Mouse (Mus musculus) hindbrain, embryonic 10.5 days (tissue): Measurements from ENCODE around the gene Rtbdn. TPM values are rescaled to one million over a fixed set of nuclear protein-coding genes. Genes with fewer than 3 reads are reported as not detected.

Experiments used
- DNase-seq: peaks from one replicate; pipeline ENCODE4 v3.0.0-alpha.2; 2017; ENCODE audit warnings: low spot score
- H3K27ac ChIP-seq: fragments of 300-500 bp; sonication (generic); 2 replicates; pipeline ENCODE4 v1.5.1; 2016; ENCODE audit warnings: mild to moderate bottlenecking, moderate library complexity
- H3K27me3 ChIP-seq: fragments of 300-500 bp; sonication (generic); 2 replicates; pipeline ENCODE4 v1.6.1; 2016; ENCODE audit warnings: mild to moderate bottlenecking; ENCODE audit not compliant: poor library complexity, insufficient read depth, severe bottlenecking
- H3K36me3 ChIP-seq: fragments of 300-500 bp; sonication (generic); 2 replicates; pipeline ENCODE4 v1.6.1; 2016; ENCODE audit warnings: mild to moderate bottlenecking, moderate library complexity
- H3K4me1 ChIP-seq: fragments of 300-500 bp; sonication (generic); replicated peaks from 2 replicates; pipeline ENCODE4 v1.6.1; 2016; ENCODE audit warnings: mild to moderate bottlenecking
- H3K4me3 ChIP-seq: fragments of 300-500 bp; sonication (generic); 2 replicates; pipeline ENCODE4 v1.5.1; 2016; ENCODE audit warnings: mild to moderate bottlenecking, moderate library complexity
- H3K9me3 ChIP-seq: fragments of 300-500 bp; sonication (generic); 2 replicates; pipeline ENCODE4 v1.6.1; 2016; ENCODE audit warnings: mild to moderate bottlenecking, moderate library complexity
- WGBS: fragments of 180-500 bp; shearing (Covaris S2); methylation state at CpG from one replicate; pipeline ENCODE4 v1.1.7; 2016; 5-methylcytosine and 5-hydroxymethylcytosine counted together
- polyA plus RNA-seq: library from polyadenylated mRNA; unstranded; fragments of >200 nt; fragmentation: Nextera tagmentation; extraction: Ambion mirVana; gene quantifications from 2 replicates; pipeline ENCODE4 v1.2.1, GENCODE M21; 2016

Rtbdn gene
- polyA plus RNA-seq, 1 experiment from 2014 or later: 0.55 TPM

GRCm38 (mm10) chr8:84987903-84988302 lies 41.1 kb downstream of the Rtbdn start:
- H3K4me1 ChIP-seq: peaks cover 49% of the 10 kb centered on the region
- no peak overlapping the region for H3K27ac ChIP-seq
- H3K4me3 ChIP-seq: no peak overlapping the region
- no peak for DNase-seq
- no peaks in the 10 kb centered on the region for H3K36me3 ChIP-seq
- WGBS: 68% methylated on average over 2 of the region's 2 CpGs
- no peaks in the 10 kb centered on the region for H3K9me3 ChIP-seq
- peaks cover 60% of the 10 kb centered on the region for H3K27me3 ChIP-seq

- H3K27ac ChIP-seq: peak overlapping the region; percentile 24; the same call in 1 of the 2 replicates
- H3K27me3 ChIP-seq: peaks cover 61% of the 10 kb centered on the region
Measured at GRCm38 (mm10) chr8:84989311-84989731, 42.5 kb downstream of the Rtbdn start.

GRCm38 (mm10) chr8:84989810-84990209 lies 43.0 kb downstream of the Rtbdn start:
- WGBS: 0% methylated on average over 15 of the region's 15 CpGs
- peaks cover 61% of the 10 kb centered on the region for H3K27me3 ChIP-seq

More at GRCm38 (mm10) chr8:84989311-84989731, 42.5 kb downstream of the Rtbdn start:
- no peaks in the 10 kb centered on the region for H3K9me3 ChIP-seq
- 13% methylated on average over 15 of the region's 15 CpGs for WGBS
- peaks cover 46% of the 10 kb centered on the region for H3K4me1 ChIP-seq
- H3K36me3 ChIP-seq: no peaks in the 10 kb centered on the region
- DNase-seq: no peak
- peak overlapping the region; percentile 66 for H3K4me3 ChIP-seq

GRCm38 (mm10) chr8:84990349-84990748 lies 43.6 kb downstream of the Rtbdn start, which contains the start of gene Hook2:
Gene Hook2 (plus strand): TSS chr8:84990603.
- no peaks in the 10 kb centered on the region for H3K9me3 ChIP-seq
- DNase-seq: peak; percentile 98
- peak within 1 kb of the TSS; percentile 66 for H3K4me3 ChIP-seq
- H3K36me3 ChIP-seq: no peaks in the 10 kb centered on the region
- peaks cover 61% of the 10 kb centered on the region for H3K27me3 ChIP-seq
- peaks cover 37% of the 10 kb centered on the region for H3K4me1 ChIP-seq
- H3K27ac ChIP-seq: peak within 1 kb of the TSS; percentile 89
- under 1% methylated on average over 28 of the region's 28 CpGs for whole genome bisulfite sequencing

More at GRCm38 (mm10) chr8:84989810-84990209, 43.0 kb downstream of the Rtbdn start:
- peaks cover 41% of the 10 kb centered on the region for H3K4me1 ChIP-seq
- DNase-seq: peak; percentile 90
- H3K9me3 ChIP-seq: no peaks in the 10 kb centered on the region
- H3K4me3 ChIP-seq: peak overlapping the region; percentile 66
- H3K36me3 ChIP-seq: no peaks in the 10 kb centered on the region
- peak overlapping the region; percentile 89 for H3K27ac ChIP-seq

DNA sequence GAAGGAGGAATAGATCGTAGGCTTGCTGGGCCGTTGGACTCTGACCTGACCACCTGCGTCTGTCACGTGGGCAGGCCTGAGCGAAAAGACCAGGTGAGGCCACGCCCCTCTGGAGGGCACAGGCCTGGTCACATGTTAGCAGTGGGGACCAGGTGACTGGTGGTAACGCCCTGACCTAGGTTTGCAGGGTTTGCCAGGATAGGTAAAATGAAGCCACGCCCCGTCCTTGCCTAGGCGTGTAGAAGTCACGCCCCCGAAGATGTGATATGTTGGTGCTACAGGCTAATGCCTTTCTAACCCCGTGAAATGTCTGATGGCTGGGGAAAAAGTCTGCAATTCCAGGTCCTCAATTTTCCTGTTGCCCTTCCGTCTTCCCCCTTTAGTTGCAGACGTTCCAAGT lies 44.0 kb downstream of the Rtbdn start:
- Histone ChIP-seq H3K9me3 (no peaks in the 10 kb centered on the region), H3K4me1 (peaks cover 37% of the 10 kb centered on the region), H3K4me3 (peak overlapping the region; percentile 66), H3K27me3 (peaks cover 62% of the 10 kb centered on the region), H3K36me3 (no peaks in the 10 kb centered on the region), H3K27ac (peak overlapping the region; percentile 89)
- no peak for DNase-seq
- whole genome bisulfite sequencing: 1% methylated on average over 15 of the region's 15 CpGs

DNA sequence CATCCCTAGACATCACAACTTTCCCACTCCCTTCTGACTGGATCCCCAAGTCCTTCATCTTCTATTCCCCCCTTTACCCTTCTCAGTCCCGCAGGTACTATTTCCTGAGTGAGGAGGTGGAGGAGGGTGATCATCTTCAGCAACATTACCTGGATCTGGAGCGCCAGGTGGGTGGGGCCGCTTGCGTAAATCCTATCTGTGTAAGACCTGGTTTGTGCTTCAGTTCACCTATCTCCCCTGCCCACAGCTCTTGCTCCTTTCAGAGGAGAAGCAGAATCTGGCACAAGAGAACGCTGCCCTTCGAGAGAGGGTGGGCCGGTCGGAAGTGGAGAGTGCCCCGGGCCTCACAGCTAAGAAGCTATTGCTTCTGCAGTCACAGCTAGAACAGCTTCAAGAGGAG lies 47.6 kb downstream of the Rtbdn start:
- no peak overlapping the region for H3K27ac ChIP-seq
- 90% methylated on average over 9 of the region's 9 CpGs for WGBS
- no peak for DNase-seq
- H3K9me3 ChIP-seq: no peaks in the 10 kb centered on the region
- peaks cover 37% of the 10 kb centered on the region for H3K4me1 ChIP-seq
- H3K27me3 ChIP-seq: peaks cover 48% of the 10 kb centered on the region
- H3K36me3 ChIP-seq: no peaks in the 10 kb centered on the region
- H3K4me3 ChIP-seq: no peak overlapping the region

- WGBS: 32% methylated on average over 25 of the region's 25 CpGs
- Histone ChIP-seq H3K27me3 (peaks cover 47% of the 10 kb centered on the region), H3K4me1 (peaks cover 26% of the 10 kb centered on the region), H3K36me3 (no peaks in the 10 kb centered on the region), H3K9me3 (no peaks in the 10 kb centered on the region), H3K4me3 (peak overlapping the region; percentile 7; the same call in 1 of the 2 replicates), H3K27ac (no peak overlapping the region)
- peak; percentile 24 for DNase-seq
Measured at GRCm38 (mm10) chr8:84995680-84996079, 48.9 kb downstream of the Rtbdn start.

DNA sequence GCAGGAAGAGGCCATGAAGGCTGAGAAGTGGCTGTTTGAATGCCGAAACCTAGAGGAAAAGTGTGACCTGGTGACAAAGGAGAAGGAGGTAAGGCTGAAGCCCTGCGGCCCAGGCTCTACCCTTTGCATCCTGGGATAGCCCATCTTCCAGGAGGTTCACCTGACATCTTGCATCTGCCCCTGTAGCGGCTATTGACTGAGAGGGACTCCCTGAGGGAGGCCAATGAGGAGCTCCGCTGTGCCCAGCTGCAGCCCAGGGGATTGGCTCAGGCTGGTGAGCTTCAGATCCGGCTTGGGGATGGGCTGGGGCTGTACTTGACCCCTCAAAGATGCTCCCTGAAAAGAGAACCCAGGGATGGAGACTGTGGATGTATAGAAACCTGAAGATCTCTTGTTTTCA lies 50.2 kb downstream of the Rtbdn start:
- Histone ChIP-seq H3K9me3 (no peaks in the 10 kb centered on the region), H3K27me3 (peaks cover 47% of the 10 kb centered on the region), H3K27ac (no peak overlapping the region), H3K4me1 (peaks cover 19% of the 10 kb centered on the region), H3K36me3 (no peaks in the 10 kb centered on the region), H3K4me3 (no peak overlapping the region)
- WGBS: 76% methylated on average over 5 of the region's 5 CpGs
- no peak for DNase-seq

GRCm38 (mm10) chr8:84997649-84998295 lies 51.0 kb downstream of the Rtbdn start:
- H3K36me3 ChIP-seq: no peaks in the 10 kb centered on the region
- WGBS: 4% methylated on average over 19 of the region's 19 CpGs
- DNase-seq: peak; percentile 89
- peaks cover 19% of the 10 kb centered on the region for H3K4me1 ChIP-seq
- H3K27me3 ChIP-seq: peaks cover 47% of the 10 kb centered on the region
- H3K4me3 ChIP-seq: peak overlapping the region; percentile 36
- peak overlapping the region; percentile 72 for H3K27ac ChIP-seq
- H3K9me3 ChIP-seq: no peaks in the 10 kb centered on the region

Other genes starting within 250 kb of the Rtbdn start
- 5.6 and 6.5 TPM in 2 replicates for gene Lyl1, start 245.5 kb upstream of the Rtbdn start, polyA plus RNA-seq
- gene G430095P16Rik, start 224.0 kb upstream of the Rtbdn start, polyA plus RNA-seq: 0.54 and 1.9 TPM in 2 replicates
- 0.07 and 0.29 TPM in 2 replicates for gene Nfix, start 146.6 kb upstream of the Rtbdn start, polyA plus RNA-seq
- 3.8 and 5.5 TPM in 2 replicates for gene Dand5, start 124.2 kb upstream of the Rtbdn start, polyA plus RNA-seq
- 43.7 and 45.8 TPM in 2 replicates for gene Gadd45gip1, start 115.5 kb upstream of the Rtbdn start, polyA plus RNA-seq
- gene Rad23a, start 106.3 kb upstream of the Rtbdn start, polyA plus RNA-seq: 115 TPM in 2 replicates
- gene Calr, start 100.1 kb upstream of the Rtbdn start, polyA plus RNA-seq: 783 and 812 TPM in 2 replicates
- gene Farsa, start 90.0 kb upstream of the Rtbdn start, polyA plus RNA-seq: 129 and 134 TPM in 2 replicates
- gene Syce2, start 74.9 kb upstream of the Rtbdn start, polyA plus RNA-seq: 61.5 and 67.1 TPM in 2 replicates
- gene Gcdh, start 53.1 kb upstream of the Rtbdn start, polyA plus RNA-seq: 35.5 and 43.4 TPM in 2 replicates
- gene Klf1, start 45.1 kb upstream of the Rtbdn start, polyA plus RNA-seq: 18.2 and 21.5 TPM in 2 replicates
- 5.8 and 6.6 TPM in 2 replicates for gene Dnase2a, start 38.4 kb upstream of the Rtbdn start, polyA plus RNA-seq
- gene Mast1, start 9.6 kb upstream of the Rtbdn start, polyA plus RNA-seq: 5.0 and 12.7 TPM in 2 replicates
- gene Gm49661, start 22.4 kb downstream of the Rtbdn start, polyA plus RNA-seq: not detected in 2 replicates
- gene Prdx2, start 22.6 kb downstream of the Rtbdn start, polyA plus RNA-seq: 1,241 and 1,456 TPM in 2 replicates
- gene Rnaseh2a, start 22.8 kb downstream of the Rtbdn start, polyA plus RNA-seq: 137 and 146 TPM in 2 replicates
- 6.5 and 8.7 TPM in 2 replicates for gene Junb, start 31.7 kb downstream of the Rtbdn start, polyA plus RNA-seq
- 14.5 and 16.8 TPM in 2 replicates for gene Hook2, start 43.6 kb downstream of the Rtbdn start, polyA plus RNA-seq
- gene Best2, start 67.5 kb downstream of the Rtbdn start, polyA plus RNA-seq: not detected in 2 replicates
- gene Asna1, start 78.3 kb downstream of the Rtbdn start, polyA plus RNA-seq: 162 and 176 TPM in 2 replicates
- gene Trir, start 79.8 kb downstream of the Rtbdn start, polyA plus RNA-seq: 149 and 164 TPM in 2 replicates
- 27.4 and 28.4 TPM in 2 replicates for gene Tnpo2, start 89.9 kb downstream of the Rtbdn start, polyA plus RNA-seq
- gene Fbxw9, start 113.1 kb downstream of the Rtbdn start, polyA plus RNA-seq: 28.0 and 33.4 TPM in 2 replicates
- 0.86 and 1.0 TPM in 2 replicates for gene Gm5741, start 121.0 kb downstream of the Rtbdn start, polyA plus RNA-seq
- 73.7 and 75.2 TPM in 2 replicates for gene Dhps, start 124.8 kb downstream of the Rtbdn start, polyA plus RNA-seq
- gene Wdr83os, start 133.7 kb downstream of the Rtbdn start, polyA plus RNA-seq: 134 and 136 TPM in 2 replicates
- 63.4 TPM in 2 replicates for gene Wdr83, start 134.3 kb downstream of the Rtbdn start, polyA plus RNA-seq
- 19.8 and 23.1 TPM in 2 replicates for gene Man2b1, start 136.3 kb downstream of the Rtbdn start, polyA plus RNA-seq
- gene Zfp791, start 176.1 kb downstream of the Rtbdn start, polyA plus RNA-seq: 0.81 and 1.7 TPM in 2 replicates
- not detected in 2 replicates for gene Cks1brt, start 204.9 kb downstream of the Rtbdn start, polyA plus RNA-seq